Mouse (Mus musculus) gastrocnemius, postnatal 36 days (tissue): Measurements from ENCODE around the gene Plxna1. TPM values are rescaled to one million over a fixed set of nuclear protein-coding genes. Genes with fewer than 3 reads are reported as not detected.

Experiments
- DNase-seq, 2 experiments: peaks; one replicate each; pipeline ENCODE4 v3.0.0; 2022
- intact Hi-C: fragments of 180-260 bp; cut with DNase I; formaldehyde crosslinking; loops from one replicate; pipeline ENCODE4 v1.15.1; 2025
- long read RNA-seq, 2 experiments: library from polyadenylated mRNA; stranded (forward); transcript quantifications; one replicate each; pipeline ENCODE4 v2.0.0; 2021
- total RNA-seq, 2 experiments: library from RNA; stranded (reverse); gene quantifications; 2 replicates each; pipeline ENCODE4 v1.2.3; 2021

Gene Plxna1
- 10 to 100 TPM; 11.1 to 18.1 TPM for total RNA-seq
- long read RNA-seq, experiment 1, full-length matches to known transcripts = 1 of 10 reads
- long read RNA-seq, experiment 1, partial matches to known transcripts = 3 of 10 reads
- long read RNA-seq, experiment 1, other reads (novel, unspliced or antisense) = 6 of 10 reads
- long read RNA-seq, experiment 2, partial matches to known transcripts = 1 of 3 reads
- long read RNA-seq, experiment 2, other reads (novel, unspliced or antisense) = 2 of 3 reads

DNA sequence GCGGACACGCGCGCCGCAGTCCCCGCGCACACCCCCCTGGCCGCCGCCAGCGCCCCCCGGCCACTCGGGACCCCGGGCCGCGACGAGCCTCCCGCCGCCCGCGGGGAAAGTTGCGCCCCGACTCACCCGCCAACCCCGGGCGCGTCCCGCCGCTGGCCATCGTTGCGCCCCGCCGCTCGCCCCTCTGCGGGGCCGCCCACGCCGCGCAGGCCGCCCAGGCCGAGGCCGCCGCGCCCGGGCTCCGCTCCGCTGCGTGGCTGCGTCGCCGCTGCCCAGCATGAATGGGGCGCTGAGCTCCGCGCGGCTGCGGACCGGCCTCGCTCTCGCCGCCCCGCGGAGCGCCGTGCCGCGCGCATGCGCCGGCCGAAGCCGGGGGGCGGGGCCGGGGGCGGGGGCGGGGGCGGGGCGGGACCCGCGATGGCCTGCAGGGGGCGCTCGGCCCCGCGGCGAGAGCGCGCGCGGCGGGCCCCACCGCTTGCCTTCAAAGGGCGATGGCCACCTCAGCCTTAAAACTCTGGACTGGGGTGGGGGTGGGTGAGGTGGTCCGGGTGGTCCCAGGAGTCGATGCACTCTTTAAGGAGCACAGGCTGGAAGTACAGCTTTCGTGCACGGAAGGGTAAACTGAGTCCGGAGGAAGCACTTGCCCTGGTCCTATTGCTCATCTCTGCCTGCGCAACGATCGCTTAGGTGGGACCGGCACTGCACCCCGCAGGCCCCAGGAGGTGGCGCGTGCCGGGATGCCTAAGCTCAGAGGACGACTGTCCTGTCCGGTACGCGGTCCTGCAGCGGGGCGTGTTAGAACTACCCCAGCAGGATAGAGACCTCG lies at the start of gene Plxna1:
TSS of gene Plxna1 (minus strand) at position 340 of the 826 bp plus-strand sequence.
- peak in 1 of 2 experiments; percentile 64 for DNase-seq
- intact Hi-C loops = loop anchor here (2.0 to 5.0 kb wide), 5 partner anchors 35 to 430 kb away; no protein-coding TSS in a partner anchor

DNA sequence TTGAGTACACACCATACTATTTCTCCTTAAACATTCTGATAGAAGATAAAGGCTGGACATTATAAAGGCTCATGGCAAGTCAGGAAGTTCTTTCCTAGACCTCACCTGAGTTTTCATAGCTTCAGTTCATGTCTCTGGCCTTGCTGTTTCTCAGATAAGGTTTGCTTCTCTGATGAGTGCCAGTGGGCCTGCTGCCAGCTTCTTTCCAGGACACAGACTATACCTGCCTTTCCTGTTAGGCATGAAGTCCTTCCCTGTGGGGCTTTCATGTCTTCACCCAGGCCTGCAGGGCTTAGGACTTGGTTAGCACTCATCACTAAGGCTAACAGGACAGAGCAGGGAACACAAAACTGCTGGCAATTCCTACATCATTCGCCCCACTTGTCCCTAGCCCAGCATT lies 46.6 kb upstream of the Plxna1 start:
- intact Hi-C loops = no loop called here
- no peak for DNase-seq

DNA sequence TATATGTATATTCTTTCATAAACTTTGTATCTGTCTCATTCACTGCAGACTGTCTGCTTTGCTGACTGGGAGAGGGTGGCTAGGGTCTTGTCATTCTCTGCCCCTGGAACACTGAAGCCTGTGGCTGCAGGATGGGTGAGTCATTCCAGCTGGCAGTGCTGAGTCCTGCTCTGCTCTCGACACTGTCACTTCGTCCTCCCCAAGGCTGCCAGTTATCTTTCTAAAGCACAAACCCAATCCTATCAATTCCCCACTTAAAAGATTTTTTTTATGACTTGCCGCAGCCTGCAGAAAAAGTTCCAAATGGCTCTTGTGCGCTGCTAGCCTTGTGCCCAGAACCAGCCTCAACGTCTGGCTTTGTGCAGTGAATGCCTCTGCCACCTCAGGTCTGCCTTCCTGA lies 45.8 kb upstream of the Plxna1 start:
- DNase-seq = no peak
- intact Hi-C loops = no loop called here

DNA sequence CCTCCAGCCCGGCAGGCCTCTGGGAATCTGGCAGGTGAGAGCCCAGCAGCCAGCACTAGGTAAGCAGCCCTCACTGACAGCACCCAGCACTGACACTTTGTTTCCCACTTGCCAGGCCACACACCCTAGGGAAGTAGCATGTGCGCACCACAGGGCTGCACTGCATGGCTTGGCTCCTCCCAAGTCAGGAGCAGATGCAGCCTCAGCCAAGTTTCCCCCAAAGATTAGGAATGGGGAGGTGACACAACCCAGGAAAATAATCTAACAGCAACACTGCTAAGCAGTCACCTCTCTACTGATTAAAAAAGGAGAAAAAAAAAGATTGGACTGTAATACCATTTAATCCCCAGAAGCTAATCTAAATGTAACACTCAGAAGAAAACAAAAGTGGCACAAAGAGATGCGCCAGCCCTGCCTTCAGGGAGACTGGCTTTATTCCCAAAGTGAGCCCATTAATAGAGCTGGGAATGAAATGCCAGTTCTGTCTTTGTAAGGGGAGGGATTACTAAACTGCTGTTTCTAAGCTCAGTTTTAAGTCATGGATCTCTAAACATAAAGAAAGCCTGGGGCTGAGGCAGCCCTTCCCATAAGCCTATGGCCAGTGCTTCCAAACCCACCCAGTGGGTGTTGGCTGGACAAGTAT lies 44.9 kb upstream of the Plxna1 start:
- DNase-seq = no peak
- intact Hi-C loops = no loop called here

DNA sequence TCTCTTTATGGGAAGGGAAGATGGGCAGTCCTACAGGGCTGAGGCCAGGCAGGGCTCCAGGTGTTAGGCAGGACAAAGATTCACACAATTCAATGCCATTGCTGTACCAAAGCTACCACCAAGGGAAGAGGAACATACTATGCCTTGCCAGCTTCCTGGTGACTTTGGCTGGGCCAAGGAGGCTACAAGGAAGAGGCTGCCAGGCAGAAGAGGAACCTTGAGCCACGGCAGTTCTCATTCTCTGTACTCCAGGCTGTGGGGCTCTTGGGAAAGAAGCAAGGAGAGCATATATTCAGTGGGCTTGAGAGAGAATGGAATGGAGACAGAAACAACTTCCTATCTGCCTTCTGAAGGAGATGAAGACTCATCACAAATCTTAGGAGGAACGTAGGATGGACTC lies 42.5 kb upstream of the Plxna1 start:
- intact Hi-C loops = no loop called here
- DNase-seq = no peak

DNA sequence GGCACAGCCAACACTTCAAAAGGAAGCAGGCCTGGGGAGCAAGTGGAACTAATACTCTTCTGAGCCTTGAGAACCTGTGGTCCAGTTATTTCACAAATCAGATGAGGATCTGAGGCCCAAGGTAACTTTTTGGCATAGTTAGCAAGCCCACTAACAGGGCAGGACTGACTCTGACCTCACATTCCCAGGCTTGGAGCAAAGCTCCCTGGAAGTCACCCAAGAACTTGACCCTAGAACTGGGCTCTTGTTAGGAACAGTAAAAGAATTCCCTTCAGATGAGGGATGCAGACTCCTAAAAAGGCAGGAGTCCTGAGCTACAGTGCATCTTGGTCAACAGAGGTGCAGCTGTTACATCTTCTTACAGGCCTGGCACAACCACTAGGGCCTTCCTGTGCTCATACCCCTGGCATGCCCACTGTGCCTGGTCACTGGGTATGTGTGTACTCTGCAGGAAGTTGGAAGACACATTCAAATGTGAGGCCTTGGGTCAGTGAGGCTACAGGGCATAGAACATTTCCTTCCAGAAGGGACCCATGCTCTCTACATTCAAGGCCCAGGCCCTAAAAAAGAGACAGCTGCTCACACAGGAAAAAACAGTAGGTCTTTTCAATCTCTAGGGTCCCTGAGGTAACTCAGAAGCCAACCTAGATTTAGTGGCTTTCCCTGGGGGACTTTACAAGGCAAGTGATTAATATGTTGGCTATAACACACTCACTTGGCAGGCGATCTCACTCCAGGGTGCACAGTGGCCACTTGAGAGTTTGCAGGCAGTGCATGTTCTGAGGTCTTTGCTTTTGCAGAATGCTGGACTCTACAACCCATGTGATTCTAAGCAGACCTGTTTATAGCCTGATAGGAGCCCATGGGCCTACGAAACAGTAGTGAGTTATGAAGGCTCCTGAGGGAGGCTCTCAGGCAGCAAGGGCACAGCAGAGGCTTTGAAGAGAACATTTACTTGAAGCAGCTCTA lies 41.1 kb upstream of the Plxna1 start:
- intact Hi-C loops = no loop called here
- no peak for DNase-seq

DNA sequence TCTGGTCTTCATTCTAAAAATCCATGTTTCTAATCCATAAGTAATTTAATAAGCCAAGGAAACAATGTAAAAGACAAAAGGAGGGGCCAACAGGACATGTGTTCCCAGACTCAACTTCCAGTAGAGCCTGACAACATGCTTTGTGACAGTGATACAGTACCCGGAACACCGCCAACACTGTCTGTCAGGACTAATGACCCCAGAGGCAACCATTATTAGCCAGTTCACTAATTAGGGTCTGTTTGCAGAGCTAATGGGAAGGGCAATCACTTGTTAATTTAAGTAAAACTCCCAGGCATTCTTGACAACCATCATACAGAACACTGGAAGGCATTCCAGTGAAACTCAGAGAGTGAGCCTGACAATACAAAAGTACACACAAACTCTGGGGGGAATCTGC lies 40.0 kb upstream of the Plxna1 start:
- DNase-seq = no peak
- intact Hi-C loops = no loop called here

DNA sequence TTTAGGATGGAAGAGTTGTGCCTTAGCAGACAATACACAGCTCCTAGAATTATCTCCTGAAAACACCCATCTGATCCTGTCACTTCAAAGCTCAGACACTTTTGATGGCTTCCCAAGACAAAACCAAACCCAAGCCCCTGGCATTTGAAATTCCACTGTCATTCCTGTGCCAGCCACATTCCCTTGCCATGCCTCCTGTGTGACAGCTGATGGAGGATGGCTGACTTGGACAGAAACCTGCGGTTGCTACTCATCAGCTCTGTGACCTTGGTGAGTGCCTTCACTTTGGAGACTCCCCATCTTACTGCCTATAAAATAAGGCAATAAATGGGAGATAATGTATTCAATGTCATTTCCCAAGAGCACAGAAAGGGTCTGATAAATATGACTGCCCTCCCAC lies 37.1 kb upstream of the Plxna1 start:
- intact Hi-C loops = no loop called here
- DNase-seq = no peak

DNA sequence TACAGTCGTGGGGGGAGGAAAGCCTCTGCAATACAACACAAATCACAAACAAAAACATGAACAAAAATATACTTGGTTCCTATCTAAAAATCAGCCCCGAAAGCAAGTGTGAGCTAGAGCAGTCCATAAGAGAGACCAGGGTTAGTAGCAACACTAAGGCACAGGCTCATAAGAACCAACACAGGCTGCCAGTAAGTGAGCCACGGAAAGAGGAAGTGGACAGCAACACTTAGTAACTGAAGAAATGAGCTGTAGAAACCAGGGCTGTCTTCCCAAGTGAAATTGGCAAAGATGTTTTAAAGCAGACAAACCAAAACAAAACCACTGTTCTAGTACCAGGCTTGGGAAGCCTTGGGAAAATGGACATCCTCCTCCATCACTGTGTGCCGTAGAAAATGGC lies 35.5 kb upstream of the Plxna1 start:
- intact Hi-C loops = no loop called here
- no peak for DNase-seq

DNA sequence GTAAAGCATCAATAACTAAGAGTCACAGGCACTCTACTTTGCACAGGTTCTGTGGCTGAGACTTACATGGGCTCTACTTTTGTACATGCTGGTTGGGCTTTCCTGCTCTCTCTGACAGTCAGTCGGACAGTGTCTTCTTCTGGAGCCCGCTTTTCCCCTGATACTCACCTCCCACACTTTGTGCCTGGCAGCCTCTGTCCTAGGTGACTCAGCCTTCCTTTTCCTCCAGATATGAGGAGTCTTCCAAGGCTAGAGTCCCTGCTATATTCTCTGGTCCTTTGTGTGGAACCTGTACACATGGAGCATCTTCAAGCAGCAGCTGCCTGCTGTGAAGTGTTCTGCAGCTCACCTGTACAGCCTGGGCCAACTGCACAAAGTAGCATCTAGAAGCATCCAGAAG lies 31.4 kb upstream of the Plxna1 start:
- intact Hi-C loops = no loop called here
- DNase-seq = no peak

DNA sequence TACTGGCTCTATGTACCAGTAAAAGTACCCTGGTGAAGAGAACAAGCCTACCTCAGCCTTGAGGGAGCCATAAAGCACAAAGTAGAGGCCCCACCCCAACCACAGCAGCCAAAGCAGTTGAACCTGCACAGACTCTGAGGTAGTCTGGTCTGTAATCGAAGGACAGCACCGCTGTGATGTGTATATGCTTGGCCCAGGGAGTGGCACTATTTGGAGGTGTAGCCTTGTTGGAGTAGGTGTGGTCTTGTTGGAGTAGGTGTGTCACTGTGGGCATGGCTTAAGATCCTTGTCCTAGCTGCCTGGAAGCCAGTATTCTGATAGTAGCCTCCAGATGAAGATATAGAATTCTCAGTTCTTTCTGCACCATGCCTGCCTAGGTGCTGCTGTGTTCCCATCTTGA lies 29.8 kb upstream of the Plxna1 start:
- intact Hi-C loops = no loop called here
- no peak for DNase-seq

DNA sequence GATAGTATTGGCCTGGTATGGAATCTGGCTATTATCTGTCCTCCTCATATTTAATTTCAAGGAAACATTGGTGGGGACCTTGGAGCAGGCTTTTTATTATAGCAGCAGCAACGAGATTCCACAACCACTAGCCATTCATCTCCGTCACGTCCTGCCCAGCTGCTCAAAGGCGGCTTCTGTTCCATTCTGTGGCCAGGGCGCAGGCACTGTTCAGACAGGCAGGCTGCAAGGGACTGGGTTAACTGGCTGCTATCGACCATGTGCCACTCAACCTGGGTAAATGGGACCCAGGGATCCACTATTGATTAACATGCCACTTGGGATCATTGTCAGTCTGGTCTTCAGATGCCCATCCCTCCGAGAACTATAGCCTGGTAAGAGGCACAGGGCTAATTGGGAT lies 27.4 kb upstream of the Plxna1 start:
- intact Hi-C loops = no loop called here
- DNase-seq = no peak

DNA sequence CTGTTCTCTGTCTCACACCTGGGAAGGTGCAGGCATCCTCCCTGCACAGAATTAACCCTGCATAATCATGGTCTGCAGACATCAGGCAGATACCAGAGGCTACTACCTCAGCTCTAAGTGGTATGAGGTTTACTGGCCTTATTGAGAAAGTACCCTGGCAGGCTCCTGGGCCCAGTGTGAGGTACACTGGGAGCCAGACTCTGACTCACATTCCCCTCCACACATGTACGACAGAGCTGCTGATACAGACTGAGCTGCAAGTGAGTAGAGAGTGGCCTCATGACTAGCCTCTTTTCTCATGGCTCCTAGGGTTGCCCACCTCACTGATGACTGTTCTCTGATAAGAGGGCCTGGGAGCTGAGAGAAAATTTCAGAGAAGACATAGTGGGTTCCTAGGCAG lies 24.5 kb upstream of the Plxna1 start:
- DNase-seq = no peak
- intact Hi-C loops = no loop called here

DNA sequence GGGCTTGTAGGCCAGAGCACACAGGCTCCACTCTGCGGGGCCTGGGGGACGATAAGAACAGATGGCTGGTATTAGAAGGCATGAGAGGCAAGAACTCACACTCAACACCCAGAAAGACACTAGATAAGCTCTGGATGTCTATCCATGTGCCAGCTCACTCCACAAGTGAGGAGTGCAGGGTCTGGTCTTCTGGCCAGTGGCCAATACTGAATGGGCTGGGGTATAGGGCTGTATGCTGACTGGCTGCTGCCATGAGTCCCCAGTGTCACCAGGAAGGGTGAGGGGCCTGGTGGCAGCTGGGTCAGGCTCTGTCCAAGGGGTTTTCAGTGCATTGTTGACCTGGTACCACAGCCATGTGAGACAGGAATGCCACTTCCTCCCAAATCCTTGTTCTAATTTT lies 22.3 kb upstream of the Plxna1 start:
- DNase-seq = no peak
- intact Hi-C loops = no loop called here

DNA sequence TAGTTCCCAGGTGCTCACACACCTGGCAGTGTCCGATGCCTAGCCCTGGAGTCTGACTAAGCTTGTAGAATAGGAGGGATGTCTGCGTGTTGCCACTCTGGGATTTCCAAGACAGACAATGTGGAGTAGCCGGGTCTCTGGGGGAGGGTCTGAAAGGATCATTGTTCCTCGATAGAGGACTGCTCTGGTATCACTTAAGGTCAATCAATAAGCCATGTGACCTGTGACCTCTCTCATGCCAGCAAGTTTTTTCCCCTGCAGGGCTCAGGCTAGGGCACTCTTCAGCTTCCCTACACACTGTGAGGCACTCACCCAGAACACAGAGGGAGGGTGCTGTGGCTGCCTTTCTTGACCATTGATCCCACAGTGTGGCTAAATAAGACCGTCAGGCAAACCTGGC lies 19.4 kb upstream of the Plxna1 start:
- DNase-seq = no peak

DNA sequence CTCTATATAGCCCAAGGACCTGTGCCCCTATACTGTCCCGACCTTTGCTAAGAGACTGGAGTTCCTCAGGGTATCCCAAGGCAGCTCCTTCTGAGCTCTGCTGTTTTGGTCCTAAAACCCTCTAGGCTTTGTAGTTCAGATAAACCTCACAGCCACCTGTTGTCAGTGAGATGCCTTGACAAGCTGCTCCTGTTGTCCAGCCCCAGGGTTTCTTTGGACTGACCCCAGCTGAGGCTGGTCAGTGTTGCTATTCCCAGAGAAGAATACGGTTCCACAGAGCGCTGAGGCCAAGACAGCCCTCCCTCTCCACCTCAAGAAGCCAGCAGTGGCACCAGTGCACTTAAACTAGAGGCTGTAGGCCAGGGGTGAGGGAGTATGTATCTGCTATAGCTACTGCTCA lies 18.8 kb upstream of the Plxna1 start:
- intact Hi-C loops = no loop called here
- no peak for DNase-seq

More for the DNA sequence above, 19.4 kb upstream of the Plxna1 start:
- intact Hi-C loops = no loop called here

DNA sequence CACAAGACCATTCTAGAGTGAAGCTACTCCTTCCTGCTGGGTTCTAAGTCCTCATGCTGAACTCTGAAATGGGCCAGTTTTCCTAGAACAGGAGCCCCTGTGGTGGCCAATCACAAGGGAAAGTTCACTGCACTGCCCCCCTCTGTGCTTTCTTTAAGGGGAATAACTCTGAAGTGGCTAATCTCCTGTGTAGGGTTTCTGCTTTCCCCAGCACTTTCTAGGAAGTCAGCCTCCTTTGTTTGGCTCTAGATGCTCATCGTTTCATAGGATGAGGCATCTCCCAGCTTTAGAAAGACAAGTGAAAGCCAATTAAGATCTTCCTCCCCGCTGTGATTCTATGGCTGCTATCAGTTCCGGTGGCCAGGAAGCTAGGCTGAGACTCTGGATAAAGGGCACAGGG lies 18.3 kb upstream of the Plxna1 start:
- intact Hi-C loops = no loop called here

DNA sequence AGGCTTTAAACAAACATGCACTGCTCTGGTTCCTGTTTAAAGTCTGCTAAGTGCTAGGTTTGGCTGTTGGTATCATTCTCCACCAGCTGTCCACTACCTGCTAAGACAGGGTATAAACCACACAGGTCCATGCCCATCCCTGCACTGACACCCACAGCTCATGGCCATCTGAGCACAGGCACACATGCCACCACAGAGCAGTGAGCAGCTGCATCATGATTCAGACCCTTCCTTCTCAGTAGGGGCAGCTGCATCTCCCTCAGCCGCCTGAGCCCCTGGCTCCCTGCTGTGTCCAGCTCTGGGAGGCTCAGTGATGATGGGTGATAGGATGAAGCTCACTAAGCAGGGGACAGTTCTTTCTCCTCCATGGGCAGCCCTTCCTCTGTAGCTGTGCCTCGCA lies 15.8 kb upstream of the Plxna1 start:
- intact Hi-C loops = no loop called here
- DNase-seq = no peak

More for the DNA sequence above, 18.3 kb upstream of the Plxna1 start:
- no peak for DNase-seq

DNA sequence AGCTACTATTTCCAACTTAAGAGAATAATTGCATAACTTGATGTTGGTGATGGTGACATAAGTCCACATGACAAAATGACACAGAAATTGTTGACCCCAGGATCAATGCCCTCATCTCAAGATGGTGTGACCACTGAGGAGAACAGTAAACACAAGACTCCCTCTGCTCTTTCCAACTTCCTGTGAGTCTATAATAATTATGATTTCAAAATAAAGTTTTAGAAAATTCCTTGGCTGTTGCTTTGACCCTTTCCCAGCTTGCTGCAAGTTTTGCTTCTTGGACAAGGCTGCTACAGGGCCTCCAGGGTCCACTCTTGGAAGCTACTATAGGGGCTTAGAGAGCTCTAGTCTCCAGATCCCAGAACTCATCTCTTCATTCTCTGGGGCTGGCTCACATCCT lies 6.4 kb upstream of the Plxna1 start:
- intact Hi-C loops = no loop called here
- no peak for DNase-seq

DNA sequence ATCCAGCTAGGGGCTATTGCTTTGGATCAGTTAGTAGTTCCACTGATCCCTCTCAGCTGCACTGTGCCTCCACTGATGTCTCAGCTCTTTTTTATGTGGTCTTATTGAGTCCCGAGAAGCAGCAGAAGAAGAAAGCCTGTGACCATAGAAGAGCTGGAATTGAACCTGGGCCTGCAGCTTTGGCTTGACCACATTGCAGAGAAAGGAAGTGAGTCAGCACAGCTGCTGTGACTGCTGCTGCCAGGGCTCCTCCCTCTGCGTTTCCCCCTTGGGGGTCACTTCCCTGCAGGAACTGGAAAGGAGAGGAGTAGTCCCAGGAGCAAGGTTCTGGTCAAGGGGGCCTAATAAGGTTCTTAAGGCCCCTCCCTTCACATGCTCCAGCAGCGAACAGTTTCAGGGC lies 1.9 kb upstream of the Plxna1 start:
- intact Hi-C loops = loop anchor here (5.0 kb wide), 4 partner anchors 37 to 432 kb away; no protein-coding TSS in a partner anchor
- no peak for DNase-seq

DNA sequence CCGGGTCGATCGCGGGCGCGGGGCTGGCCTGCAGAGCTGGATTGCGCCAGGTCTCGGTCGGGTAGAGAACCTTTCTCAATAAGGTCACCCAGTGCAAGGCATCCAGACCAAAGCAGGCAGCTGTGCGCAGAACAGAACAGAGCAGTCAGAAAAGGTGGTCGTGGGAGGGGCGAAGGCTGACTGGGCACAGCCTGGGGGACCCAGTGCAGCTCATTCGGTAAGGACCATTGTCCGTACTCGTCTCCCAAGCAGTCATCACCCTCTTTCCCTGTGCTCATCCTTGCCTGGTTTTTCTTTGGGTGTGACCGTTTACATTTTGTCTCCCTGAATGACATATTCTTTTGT lies 659 bp upstream of the Plxna1 start:
- DNase-seq = no peak
- intact Hi-C loops = loop anchor here (2.0 to 5.0 kb wide), 5 partner anchors 36 to 431 kb away; no protein-coding TSS in a partner anchor
